Mouse (Mus musculus): ENCODE results near the gene Vmn1r116. TPM values are rescaled to one million over a fixed set of nuclear protein-coding genes. Genes with fewer than 3 reads are reported as not detected.

The Vmn1r116 gene
- polyA plus RNA-seq (2012; rRNA removed), result not detected in 2 replicates

DNA sequence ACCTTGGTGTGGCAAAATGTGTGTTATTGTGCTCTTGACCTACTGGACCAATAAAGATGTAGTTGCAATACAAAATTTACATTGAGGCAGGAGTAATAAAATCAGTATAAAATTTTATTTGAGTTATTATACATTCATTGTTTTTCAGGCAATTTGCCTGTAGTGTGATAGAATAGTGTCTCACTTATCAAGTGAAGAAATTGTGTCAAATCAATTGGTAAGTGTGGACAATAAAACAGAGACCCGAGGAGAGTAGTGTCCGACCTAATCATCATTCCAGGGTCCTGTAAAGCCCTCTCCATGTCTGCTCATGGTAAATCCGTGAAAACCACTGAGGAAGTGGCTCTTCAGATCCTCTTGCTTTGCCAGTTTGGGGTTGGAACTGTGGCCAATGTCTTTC is at the start of gene Vmn1r116:
Gene Vmn1r116, plus strand, starts transcription at position 301 of the 400 bp plus-strand sequence.

DNA sequence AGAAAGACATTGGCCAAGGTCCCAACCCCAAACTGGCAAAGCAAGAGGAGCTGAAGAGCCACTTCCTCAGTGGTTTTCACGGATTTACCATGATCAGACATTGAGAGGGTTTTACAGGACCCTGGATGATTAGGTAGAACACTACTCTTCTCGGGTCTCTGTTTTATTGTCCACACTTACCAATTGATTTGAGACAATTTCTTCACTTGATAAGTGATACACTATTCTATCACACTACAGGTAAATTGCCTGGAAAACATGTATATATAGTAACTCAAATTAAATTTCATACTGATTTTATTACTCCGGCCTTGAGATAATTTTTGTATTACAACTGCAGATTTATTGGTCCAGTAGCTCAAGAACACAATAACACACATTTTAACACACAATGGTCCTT is 27.2 kb upstream of the Vmn1r116 start, which contains the start of gene Vmn1r115:
Gene Vmn1r115, minus strand, starts transcription at position 101 of the 400 bp plus-strand sequence.

DNA sequence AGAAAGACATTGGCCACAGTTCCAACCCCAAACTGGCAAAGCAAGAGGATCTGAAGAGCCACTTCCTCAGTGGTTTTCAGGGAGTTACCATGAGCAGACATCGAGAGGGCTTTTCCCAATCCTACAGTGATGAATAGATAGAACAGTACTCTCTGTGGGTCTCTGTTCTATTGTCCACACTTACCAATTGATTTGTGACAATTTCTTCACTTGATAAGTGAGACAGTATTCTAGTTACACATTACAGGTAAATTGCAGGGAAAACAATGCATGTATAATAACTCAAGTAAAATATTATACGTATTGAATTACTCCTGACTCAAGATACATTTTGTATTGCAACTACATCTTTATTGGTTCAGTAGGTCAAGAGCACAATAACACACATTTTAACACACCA is 12.0 kb downstream of the Vmn1r116 start, which contains the start of gene Vmn1r117:
Gene Vmn1r117, minus strand, starts transcription at position 101 of the 400 bp plus-strand sequence.

DNA sequence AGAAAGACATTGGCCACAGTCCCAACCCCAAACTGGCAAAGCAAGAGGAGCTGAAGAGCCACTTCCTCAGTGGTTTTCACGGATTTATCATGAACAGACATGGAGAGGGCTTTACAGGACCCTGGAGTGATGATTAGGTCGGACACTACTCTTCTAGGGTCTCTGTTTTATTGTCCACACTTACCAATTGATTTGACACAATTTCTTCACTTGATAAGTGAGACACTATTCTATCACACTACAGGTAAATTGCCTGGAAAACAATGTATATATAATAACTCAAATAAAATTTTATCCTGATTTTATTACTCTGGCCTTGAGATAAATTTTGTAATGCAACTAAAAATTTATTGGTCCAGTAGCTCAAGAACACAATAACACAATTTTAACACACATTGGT is 40.2 kb downstream of the Vmn1r116 start, which contains the start of gene Vmn1r118:
Gene Vmn1r118, minus strand, starts transcription at position 101 of the 400 bp plus-strand sequence.

Other genes with a start within 250 kb of the Vmn1r116 start
- gene Vmn1r107, start 203.3 kb upstream of the Vmn1r116 start, polyA plus RNA-seq (2012; rRNA removed), result not detected in 2 replicates
- gene Vmn1r111, start 169.0 kb upstream of the Vmn1r116 start, polyA plus RNA-seq (2012; rRNA removed), result not detected in 2 replicates
- not detected in 2 replicates for gene Gm10668, start 141.6 kb upstream of the Vmn1r116 start, polyA plus RNA-seq (2012; rRNA removed)
- gene Vmn1r112, start 101.1 kb upstream of the Vmn1r116 start, polyA plus RNA-seq (2012; rRNA removed), result not detected in 2 replicates
- not detected in 2 replicates for gene Vmn1r113, start 85.0 kb upstream of the Vmn1r116 start, polyA plus RNA-seq (2012; rRNA removed)
- gene Vmn1r114, start 60.1 kb upstream of the Vmn1r116 start, polyA plus RNA-seq (2012; rRNA removed), result not detected in 2 replicates
- gene Vmn1r115, start 27.3 kb upstream of the Vmn1r116 start, polyA plus RNA-seq (2012; rRNA removed), result not detected in 2 replicates
- gene Vmn1r117, start 11.9 kb downstream of the Vmn1r116 start, polyA plus RNA-seq (2012; rRNA removed), result not detected in 2 replicates
- gene Vmn1r118, start 40.1 kb downstream of the Vmn1r116 start, polyA plus RNA-seq (2012; rRNA removed), result not detected in 2 replicates
- gene Vmn1r119, start 140.2 kb downstream of the Vmn1r116 start, polyA plus RNA-seq (2012; rRNA removed), result not detected in 2 replicates
- not detected in 2 replicates for gene Vmn1r120, start 181.5 kb downstream of the Vmn1r116 start, polyA plus RNA-seq (2012; rRNA removed)
- gene Vmn1r121, start 226.3 kb downstream of the Vmn1r116 start, polyA plus RNA-seq (2012; rRNA removed), result not detected in 2 replicates